ENCODE assay signal across 31 mouse cellular contexts in the genomic region with DNA sequence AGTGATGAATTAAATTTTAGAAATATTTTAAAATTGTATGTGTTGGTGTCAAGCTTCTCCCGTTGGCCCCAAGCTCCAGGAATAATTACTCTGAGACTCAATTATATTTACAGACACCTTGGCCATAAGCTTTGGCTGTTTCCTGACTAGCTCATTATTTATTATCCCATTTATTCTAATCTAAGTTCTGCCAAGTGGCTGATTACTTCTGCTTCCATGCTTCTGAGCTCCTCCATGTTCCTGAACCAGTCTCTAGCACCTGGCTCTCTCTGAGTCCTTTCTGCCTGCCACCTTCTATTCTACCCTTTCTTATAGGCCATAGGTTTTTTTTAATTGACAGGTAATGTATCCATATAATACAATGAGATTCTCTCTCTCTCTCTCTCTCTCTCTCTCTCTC.
"Had no signal": no experiment of that assay in that cellular context is flagged by ENCODE, and none has a peak within 500 bp of the region (broad histone marks: within the 10 kb centered on the region; RNA-seq: fewer than 3 reads in every experiment).

No protein-coding gene starts in this region.

- H3K4me1 ChIP-seq: liver, embryonic 12.5 days; liver, embryonic 13.5 days; liver, embryonic 15.5 days; midbrain, embryonic 10.5 days; midbrain, embryonic 12.5 days; midbrain, embryonic 13.5 days; midbrain, embryonic 15.5 days; neural tube, embryonic 12.5 days had no signal

- H3K9ac ChIP-seq: limb, embryonic 12.5 days; limb, embryonic 13.5 days; limb, embryonic 15.5 days; liver, embryonic 12.5 days; liver, embryonic 13.5 days; liver, embryonic 14.5 days; liver, embryonic 15.5 days; liver, postnatal 0 days; lung, embryonic 14.5 days; lung, embryonic 15.5 days; midbrain, embryonic 12.5 days; midbrain, embryonic 13.5 days; midbrain, embryonic 15.5 days; neural tube, embryonic 12.5 days had no signal

- H3K4me2 ChIP-seq: limb, embryonic 12.5 days; limb, embryonic 13.5 days; limb, embryonic 15.5 days; liver, embryonic 11.5 days; liver, embryonic 12.5 days; liver, embryonic 13.5 days; liver, embryonic 15.5 days; lung, embryonic 14.5 days; lung, embryonic 15.5 days; midbrain, embryonic 11.5 days; midbrain, embryonic 12.5 days; midbrain, embryonic 13.5 days; midbrain, embryonic 15.5 days; neural tube, embryonic 12.5 days had no signal

- H3K27me3 ChIP-seq: limb, embryonic 12.5 days; limb, embryonic 13.5 days; limb, embryonic 15.5 days; liver, embryonic 12.5 days; liver, embryonic 13.5 days; liver, embryonic 15.5 days; lung, embryonic 15.5 days; midbrain, embryonic 12.5 days; midbrain, embryonic 13.5 days; midbrain, embryonic 15.5 days; neural tube, embryonic 12.5 days had no signal

- H3K4me3 ChIP-seq: limb, embryonic 10.5 days; limb, embryonic 12.5 days; limb, embryonic 13.5 days; limb, embryonic 15.5 days; liver, embryonic 12.5 days; liver, embryonic 13.5 days; liver, embryonic 15.5 days; lung, embryonic 15.5 days; megakaryocyte, embryonic 14.5 days; midbrain, embryonic 10.5 days; midbrain, embryonic 12.5 days; midbrain, embryonic 13.5 days; midbrain, embryonic 15.5 days; myocyte; neural tube, embryonic 12.5 days had no signal

- H3K36me3 ChIP-seq: limb, embryonic 10.5 days; limb, embryonic 12.5 days; limb, embryonic 13.5 days; limb, embryonic 15.5 days; liver, embryonic 12.5 days; liver, embryonic 13.5 days; liver, embryonic 15.5 days; lung, embryonic 15.5 days; midbrain, embryonic 10.5 days; midbrain, embryonic 12.5 days; midbrain, embryonic 13.5 days; midbrain, embryonic 15.5 days; neural tube, embryonic 12.5 days had no signal

- DNase-seq: left cerebral cortex, postnatal 4 days; liver; liver, embryonic 13.5 days; liver, postnatal 0 days; lung, adult 18-20 months; lung, adult 2 months; lung, embryonic 14.5 days; lung, postnatal 10 days; lung, postnatal 14 days; lung, postnatal 4 days; midbrain, embryonic 14.5 days had no signal

- H3K9me3 ChIP-seq: limb, embryonic 10.5 days; limb, embryonic 12.5 days; limb, embryonic 13.5 days; limb, embryonic 15.5 days; liver, embryonic 12.5 days; liver, embryonic 13.5 days; liver, embryonic 15.5 days; lung, embryonic 15.5 days; midbrain, embryonic 10.5 days; midbrain, embryonic 12.5 days; midbrain, embryonic 13.5 days; midbrain, embryonic 15.5 days; neural tube, embryonic 12.5 days had no signal

- ATAC-seq: liver, embryonic 12.5 days; liver, postnatal 0 days; lung, postnatal 0 days; midbrain, embryonic 13.5 days; midbrain, embryonic 15.5 days; midbrain, embryonic 16.5 days had no signal

- H3K27ac ChIP-seq: limb, embryonic 10.5 days; limb, embryonic 12.5 days; limb, embryonic 13.5 days; limb, embryonic 15.5 days; liver, embryonic 12.5 days; liver, embryonic 13.5 days; liver, embryonic 14.5 days; liver, embryonic 15.5 days; lung, embryonic 15.5 days; macrophage; midbrain, embryonic 10.5 days; midbrain, embryonic 12.5 days; midbrain, embryonic 13.5 days; midbrain, embryonic 15.5 days; neural tube, embryonic 12.5 days had no signal
